Mouse (Mus musculus): ENCODE results near the gene Dmp1. TPM values are rescaled to one million over a fixed set of nuclear protein-coding genes. Genes with fewer than 3 reads are reported as not detected.

The Dmp1 gene
- polyA plus RNA-seq (2015; fragmentation: Nextera tagmentation; extraction: Ambion mirVana): 0.52 and 0.74 TPM in 2 replicates

DNA sequence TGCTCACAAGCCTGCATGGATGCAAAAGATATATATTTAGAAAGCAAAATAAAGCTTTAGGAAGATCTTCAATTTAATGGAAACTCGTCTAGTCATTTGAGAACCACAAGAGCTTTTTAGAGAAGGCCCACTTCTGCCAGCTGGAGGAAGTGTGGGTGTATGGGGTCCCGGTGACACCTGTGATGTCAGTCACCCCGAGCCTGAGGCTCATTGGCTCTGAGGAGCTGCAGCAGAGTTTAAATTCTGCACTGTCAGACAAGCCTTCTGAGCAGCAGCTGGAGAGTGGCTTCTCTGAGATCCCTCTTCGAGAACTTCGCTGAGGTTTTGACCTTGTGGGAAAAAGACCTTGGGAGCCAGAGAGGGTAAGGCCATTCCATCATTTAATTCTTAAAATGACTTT lies at the start of gene Dmp1:
Gene Dmp1 (plus strand): TSS at position 263 of the 400 bp plus-strand sequence.
- no peak within 1 kb of the TSS for H3K9ac ChIP-seq
- H3K9me3 ChIP-seq: no peaks in the 10 kb centered on the region
- 0 out of 2 replicates have a peak, but pooled peaks cover 3% of the 10 kb centered on the region for H3K4me1 ChIP-seq
- no peak within 1 kb of the TSS for H3K4me3 ChIP-seq
- H3K4me2 ChIP-seq: no peak within 1 kb of the TSS
- no peaks in the 10 kb centered on the region for H3K36me3 ChIP-seq
- no peaks in the 10 kb centered on the region for H3K27me3 ChIP-seq
- WGBS: 53% methylated on average over 5 of the region's 5 CpGs
- H3K27ac ChIP-seq: no peak within 1 kb of the TSS
- no peak for ATAC-seq (ENCODE audit: borderline replicate concordance, extremely low read depth, low FRiP score, low TSS enrichment)

DNA sequence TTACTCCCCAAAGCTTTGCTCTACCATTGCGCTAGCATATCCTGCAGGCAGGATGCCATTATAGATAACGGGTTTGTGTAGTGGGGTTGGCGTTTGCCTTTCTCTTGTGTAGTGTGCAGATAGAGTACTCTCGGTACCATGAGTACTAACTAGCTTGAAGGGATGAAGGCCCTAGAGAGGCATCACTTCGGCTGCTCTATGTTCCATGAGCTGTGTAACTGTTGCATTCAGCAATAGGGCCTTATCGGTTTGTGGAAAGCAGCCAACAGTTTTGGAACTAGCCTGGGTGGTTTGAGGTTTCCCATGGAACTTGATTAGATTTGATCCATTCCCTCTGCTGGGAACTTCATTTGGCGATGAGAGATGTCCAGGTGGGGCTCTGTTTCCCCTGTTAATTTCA lies 44.7 kb upstream of the Dmp1 start:
- 88% methylated on average over 7 of the region's 7 CpGs for WGBS
- peaks cover 12% of the 10 kb centered on the region; the same call in 1 of the 2 replicates for H3K4me1 ChIP-seq
- no peaks in the 10 kb centered on the region for H3K36me3 ChIP-seq
- no peaks in the 10 kb centered on the region for H3K9me3 ChIP-seq
- H3K27me3 ChIP-seq: no peaks in the 10 kb centered on the region
- no peak overlapping the region for H3K27ac ChIP-seq
- H3K4me2 ChIP-seq: no peak overlapping the region
- no peak overlapping the region for H3K4me3 ChIP-seq
- H3K9ac ChIP-seq: no peak overlapping the region
- no peak for ATAC-seq (ENCODE audit: borderline replicate concordance, extremely low read depth, low FRiP score, low TSS enrichment)

DNA sequence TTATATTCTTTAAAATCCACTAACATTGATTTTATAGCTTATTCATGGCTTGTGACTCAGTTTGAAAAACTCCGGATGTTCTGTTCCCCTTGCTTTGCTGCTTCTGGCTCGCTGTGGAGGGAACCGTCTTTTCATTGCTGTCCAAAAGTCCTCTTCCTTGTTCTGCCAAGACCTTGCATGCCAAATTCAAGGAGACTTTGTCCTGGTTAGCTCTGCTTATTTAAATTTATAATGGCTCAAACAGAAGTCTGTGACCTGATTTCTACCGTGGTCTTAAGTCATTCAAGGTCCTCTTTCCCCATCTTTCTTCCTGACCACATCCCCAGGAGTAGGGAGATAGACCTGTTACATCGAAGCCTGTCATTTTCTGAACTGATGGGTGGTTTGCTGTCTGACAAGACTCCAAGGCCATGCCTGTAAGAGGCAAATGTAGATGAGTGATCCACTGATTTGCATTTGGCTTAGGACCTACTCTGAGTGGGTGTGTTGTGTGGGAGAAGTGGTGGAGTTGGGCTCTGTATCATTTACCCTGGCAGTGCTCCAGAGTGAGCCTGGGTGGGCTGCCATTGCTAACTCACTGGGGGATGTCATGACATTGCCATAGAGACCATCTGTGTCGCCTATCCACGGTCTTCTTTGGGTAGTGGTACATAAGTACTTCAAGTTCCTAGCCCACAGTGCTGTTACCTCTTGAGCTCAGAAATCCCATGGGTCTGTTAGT lies 43.9 kb upstream of the Dmp1 start:
- no peak for ATAC-seq (ENCODE audit: borderline replicate concordance, extremely low read depth, low FRiP score, low TSS enrichment)
- no peaks in the 10 kb centered on the region for H3K27me3 ChIP-seq

DNA sequence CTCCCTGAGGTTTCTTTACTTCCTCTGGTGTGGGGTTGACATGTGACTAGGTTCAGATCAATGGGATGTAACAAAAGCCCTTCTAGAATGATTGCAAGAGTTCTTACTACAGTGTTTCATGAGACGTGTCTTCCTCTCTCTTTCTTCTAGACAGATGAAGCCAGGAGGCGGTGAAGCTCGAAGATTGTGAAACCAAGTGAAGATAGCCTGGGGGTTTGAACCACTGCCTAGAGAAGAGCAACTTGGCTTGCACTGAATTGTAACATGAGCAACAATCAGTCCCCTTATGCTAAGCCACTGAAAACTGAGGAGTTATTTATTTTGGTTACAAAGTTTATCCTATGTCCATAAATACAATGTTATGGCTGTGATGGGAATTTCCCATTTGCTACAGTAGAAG lies 41.8 kb upstream of the Dmp1 start:
- peak overlapping the region; percentile 39; the same call in 1 of the 2 replicates for H3K27ac ChIP-seq
- H3K27me3 ChIP-seq: no peaks in the 10 kb centered on the region
- H3K9me3 ChIP-seq: no peaks in the 10 kb centered on the region
- ATAC-seq (ENCODE audit: borderline replicate concordance, extremely low read depth, low FRiP score, low TSS enrichment): no peak
- peaks cover 12% of the 10 kb centered on the region; the same call in 1 of the 2 replicates for H3K4me1 ChIP-seq
- no peaks in the 10 kb centered on the region for H3K36me3 ChIP-seq
- no peak overlapping the region for H3K9ac ChIP-seq
- no peak overlapping the region for H3K4me2 ChIP-seq
- 57% methylated on average over 3 of the region's 3 CpGs for WGBS
- H3K4me3 ChIP-seq: no peak overlapping the region

More for the DNA sequence above, 43.9 kb upstream of the Dmp1 start:
- Histone ChIP-seq H3K4me3 (no peak overlapping the region), H3K9me3 (no peaks in the 10 kb centered on the region), H3K4me2 (no peak overlapping the region), H3K9ac (no peak overlapping the region), H3K36me3 (no peaks in the 10 kb centered on the region), H3K4me1 (peaks cover 12% of the 10 kb centered on the region; the same call in 1 of the 2 replicates), H3K27ac (no peak overlapping the region)
- 71% methylated on average over 7 of the region's 7 CpGs for WGBS

DNA sequence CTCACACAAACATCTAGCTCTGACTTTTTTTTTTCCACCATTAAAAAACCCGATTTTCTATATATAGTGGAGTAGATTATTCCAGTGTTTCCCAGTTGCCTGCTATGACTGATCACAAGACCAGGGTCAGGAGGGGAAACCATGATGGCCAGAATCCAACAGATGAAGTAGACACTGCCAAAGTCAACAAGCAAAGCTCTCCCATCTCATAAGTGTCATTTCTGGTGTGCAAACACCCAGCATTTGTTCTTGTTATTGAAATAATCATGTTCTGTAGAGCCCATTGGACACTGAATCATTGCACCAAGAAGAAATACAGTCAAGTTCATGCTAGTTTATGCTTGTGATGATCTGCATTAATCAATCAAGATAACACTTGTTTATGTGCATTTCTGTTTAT lies 41.0 kb upstream of the Dmp1 start:
- 36% methylated on average over 1 of the region's 1 CpGs for WGBS
- no peaks in the 10 kb centered on the region for H3K36me3 ChIP-seq
- H3K27ac ChIP-seq: no peak overlapping the region
- no peaks in the 10 kb centered on the region for H3K9me3 ChIP-seq
- ATAC-seq (ENCODE audit: borderline replicate concordance, extremely low read depth, low FRiP score, low TSS enrichment): peak; percentile 89; the same call in 1 of the 2 replicates
- no peaks in the 10 kb centered on the region for H3K27me3 ChIP-seq
- no peak overlapping the region for H3K9ac ChIP-seq
- peaks cover 12% of the 10 kb centered on the region; the same call in 1 of the 2 replicates for H3K4me1 ChIP-seq
- no peak overlapping the region for H3K4me3 ChIP-seq
- H3K4me2 ChIP-seq: no peak overlapping the region

DNA sequence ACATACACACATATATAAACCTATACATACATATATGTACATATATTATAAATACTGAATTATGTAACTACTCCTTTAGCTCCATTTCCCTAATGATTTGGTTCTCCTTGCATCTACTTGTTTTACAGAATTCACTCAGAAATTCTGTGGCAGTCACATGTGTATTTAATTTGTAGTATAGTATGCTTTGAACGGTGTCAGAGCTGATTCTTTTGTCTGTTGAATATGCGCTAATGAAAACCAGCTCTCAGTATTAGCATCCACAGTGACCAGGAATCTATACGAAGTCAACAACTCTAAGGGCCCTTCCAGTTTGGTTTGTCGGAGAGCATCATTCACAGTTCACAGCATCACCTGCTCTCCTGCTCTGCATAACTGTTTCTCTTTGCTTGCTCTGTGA lies 38.9 kb upstream of the Dmp1 start:
- 78% methylated on average over 4 of the region's 4 CpGs for WGBS
- Histone ChIP-seq H3K4me2 (no peak overlapping the region), H3K9me3 (no peaks in the 10 kb centered on the region), H3K27ac (no peak overlapping the region), H3K4me3 (no peak overlapping the region), H3K36me3 (no peaks in the 10 kb centered on the region), H3K4me1 (peaks cover 9% of the 10 kb centered on the region; the same call in 1 of the 2 replicates), H3K9ac (no peak overlapping the region), H3K27me3 (no peaks in the 10 kb centered on the region)
- no peak for ATAC-seq (ENCODE audit: borderline replicate concordance, extremely low read depth, low FRiP score, low TSS enrichment)

DNA sequence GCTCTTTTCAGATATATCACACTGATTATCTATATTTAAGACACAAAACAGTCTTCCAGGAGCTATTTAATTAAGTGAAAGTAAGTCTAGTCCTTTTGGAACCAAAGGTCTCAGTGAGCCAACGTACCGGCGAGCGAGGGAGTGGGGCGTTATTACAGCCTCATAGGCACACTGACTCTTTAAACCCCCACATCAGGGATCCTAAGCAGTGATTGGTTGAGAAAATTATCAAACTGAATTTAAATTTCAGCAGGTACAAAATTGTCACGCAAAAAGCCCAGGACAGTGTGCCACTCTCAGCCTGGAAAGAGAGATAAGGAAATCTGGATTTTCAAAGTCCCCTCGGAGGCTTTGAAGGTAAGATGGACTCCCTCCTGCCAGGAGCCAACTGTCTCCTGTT lies 32.0 kb upstream of the Dmp1 start, which contains the start of gene Dspp:
Gene Dspp (plus strand): TSS at position 301 of the 400 bp plus-strand sequence.
- 77% methylated on average over 7 of the region's 7 CpGs for WGBS
- Histone ChIP-seq H3K9me3 (no peaks in the 10 kb centered on the region), H3K4me3 (no peak within 1 kb of the TSS), H3K27me3 (no peaks in the 10 kb centered on the region), H3K4me1 (no peaks in the 10 kb centered on the region), H3K4me2 (no peak within 1 kb of the TSS), H3K27ac (no peak within 1 kb of the TSS), H3K9ac (no peak within 1 kb of the TSS), H3K36me3 (no peaks in the 10 kb centered on the region)
- ATAC-seq (ENCODE audit: borderline replicate concordance, extremely low read depth, low FRiP score, low TSS enrichment): no peak

DNA sequence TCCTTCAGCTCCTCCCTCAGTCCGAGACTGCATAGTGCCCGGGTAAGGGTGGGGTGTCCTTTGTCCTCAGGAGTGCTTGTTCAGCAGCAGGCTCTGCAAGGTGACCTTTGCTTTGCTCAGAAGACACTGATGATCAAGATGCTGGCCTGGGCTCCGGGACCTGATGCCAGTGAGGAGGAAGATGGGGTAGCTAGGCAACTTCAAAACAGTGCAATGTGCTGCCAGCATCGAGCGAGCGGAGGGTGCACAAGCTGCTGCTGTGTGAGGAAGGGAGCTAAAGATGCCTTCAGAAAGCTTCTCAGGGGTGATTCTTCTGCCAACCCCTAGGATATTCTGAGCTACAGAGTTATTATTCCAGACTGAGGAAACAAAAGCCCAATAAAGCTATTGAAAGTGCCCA lies 29.3 kb upstream of the Dmp1 start:
- Histone ChIP-seq H3K9me3 (no peaks in the 10 kb centered on the region), H3K27ac (no peak overlapping the region), H3K36me3 (no peaks in the 10 kb centered on the region), H3K4me2 (no peak overlapping the region), H3K27me3 (no peaks in the 10 kb centered on the region), H3K4me1 (no peaks in the 10 kb centered on the region), H3K9ac (no peak overlapping the region), H3K4me3 (no peak overlapping the region)
- 69% methylated on average over 6 of the region's 6 CpGs for WGBS
- ATAC-seq (ENCODE audit: borderline replicate concordance, extremely low read depth, low FRiP score, low TSS enrichment): no peak

DNA sequence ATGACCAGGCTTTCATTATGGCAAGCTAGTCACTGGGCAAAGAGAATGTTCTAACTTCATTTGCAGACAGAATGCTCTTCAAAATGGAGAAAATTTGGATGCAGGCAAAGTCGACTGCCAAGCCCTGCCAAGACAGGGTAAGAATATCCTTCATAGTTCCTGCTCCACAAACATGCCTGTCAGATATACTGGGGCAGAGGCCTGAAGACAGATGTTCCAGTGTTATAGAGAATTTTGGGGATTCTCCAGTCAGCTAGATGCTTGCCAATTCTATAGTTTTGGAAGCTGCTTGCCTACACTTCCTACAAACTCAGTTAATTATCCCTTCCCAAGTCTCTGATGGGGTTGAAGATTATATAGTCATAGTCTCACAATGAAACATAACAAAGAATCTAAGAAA lies 18.7 kb upstream of the Dmp1 start:
- Histone ChIP-seq H3K27ac (no peak overlapping the region), H3K4me1 (no peaks in the 10 kb centered on the region), H3K27me3 (no peaks in the 10 kb centered on the region), H3K9ac (no peak overlapping the region), H3K9me3 (no peaks in the 10 kb centered on the region), H3K4me2 (no peak overlapping the region), H3K36me3 (no peaks in the 10 kb centered on the region), H3K4me3 (no peak overlapping the region)
- WGBS: 73% methylated on average over 1 of the region's 1 CpGs
- ATAC-seq (ENCODE audit: borderline replicate concordance, extremely low read depth, low FRiP score, low TSS enrichment): no peak

DNA sequence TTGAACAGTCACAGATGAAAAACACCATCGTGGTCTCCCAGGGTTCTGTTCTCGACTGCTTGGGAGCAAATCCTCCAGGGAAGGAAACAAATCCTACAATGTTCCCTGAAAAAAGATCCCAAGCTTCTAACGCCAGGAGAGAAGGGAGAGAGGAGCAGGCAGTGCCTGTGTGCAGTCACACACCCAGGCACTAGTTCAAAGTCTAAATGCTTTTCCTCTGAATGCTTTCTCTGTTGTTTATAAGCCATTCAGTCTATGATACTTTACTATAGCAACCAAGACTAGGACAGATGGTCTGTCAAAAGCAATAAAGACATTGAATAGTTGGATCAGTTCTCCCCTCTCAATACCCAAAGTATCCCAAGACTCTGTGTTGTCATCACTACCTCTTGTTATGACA lies 15.1 kb upstream of the Dmp1 start:
- H3K4me1 ChIP-seq: no peaks in the 10 kb centered on the region
- no peaks in the 10 kb centered on the region for H3K9me3 ChIP-seq
- no peak overlapping the region for H3K9ac ChIP-seq
- no peak for ATAC-seq (ENCODE audit: borderline replicate concordance, extremely low read depth, low FRiP score, low TSS enrichment)
- no peak overlapping the region for H3K4me3 ChIP-seq
- no peaks in the 10 kb centered on the region for H3K27me3 ChIP-seq
- 71% methylated on average over 3 of the region's 3 CpGs for WGBS
- no peak overlapping the region for H3K27ac ChIP-seq
- H3K4me2 ChIP-seq: no peak overlapping the region
- H3K36me3 ChIP-seq: no peaks in the 10 kb centered on the region

DNA sequence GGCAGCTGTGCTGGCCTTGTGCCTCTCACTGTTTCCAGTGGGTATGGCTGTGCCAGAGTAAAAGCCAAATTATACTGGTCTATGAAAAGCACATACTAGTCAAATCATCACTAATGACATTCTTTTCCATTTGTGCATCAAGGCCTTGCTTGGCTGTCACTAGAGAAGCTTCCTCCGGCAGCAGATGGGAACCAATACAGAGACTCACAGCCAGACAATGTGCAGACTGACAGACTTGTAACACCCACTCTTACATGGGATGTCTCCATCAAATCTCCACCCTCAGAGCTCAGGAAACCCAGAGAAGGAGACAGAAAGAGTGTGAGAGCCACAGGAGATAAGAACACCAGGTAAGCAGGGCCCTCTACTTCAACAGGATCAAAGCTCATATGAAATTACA lies 7.3 kb upstream of the Dmp1 start:
- Histone ChIP-seq H3K4me3 (no peak overlapping the region), H3K4me1 (no peaks in the 10 kb centered on the region), H3K36me3 (no peaks in the 10 kb centered on the region), H3K9me3 (no peaks in the 10 kb centered on the region), H3K9ac (no peak overlapping the region), H3K27ac (no peak overlapping the region), H3K4me2 (no peak overlapping the region), H3K27me3 (no peaks in the 10 kb centered on the region)
- WGBS: 86% methylated on average over 1 of the region's 1 CpGs
- no peak for ATAC-seq (ENCODE audit: borderline replicate concordance, extremely low read depth, low FRiP score, low TSS enrichment)

DNA sequence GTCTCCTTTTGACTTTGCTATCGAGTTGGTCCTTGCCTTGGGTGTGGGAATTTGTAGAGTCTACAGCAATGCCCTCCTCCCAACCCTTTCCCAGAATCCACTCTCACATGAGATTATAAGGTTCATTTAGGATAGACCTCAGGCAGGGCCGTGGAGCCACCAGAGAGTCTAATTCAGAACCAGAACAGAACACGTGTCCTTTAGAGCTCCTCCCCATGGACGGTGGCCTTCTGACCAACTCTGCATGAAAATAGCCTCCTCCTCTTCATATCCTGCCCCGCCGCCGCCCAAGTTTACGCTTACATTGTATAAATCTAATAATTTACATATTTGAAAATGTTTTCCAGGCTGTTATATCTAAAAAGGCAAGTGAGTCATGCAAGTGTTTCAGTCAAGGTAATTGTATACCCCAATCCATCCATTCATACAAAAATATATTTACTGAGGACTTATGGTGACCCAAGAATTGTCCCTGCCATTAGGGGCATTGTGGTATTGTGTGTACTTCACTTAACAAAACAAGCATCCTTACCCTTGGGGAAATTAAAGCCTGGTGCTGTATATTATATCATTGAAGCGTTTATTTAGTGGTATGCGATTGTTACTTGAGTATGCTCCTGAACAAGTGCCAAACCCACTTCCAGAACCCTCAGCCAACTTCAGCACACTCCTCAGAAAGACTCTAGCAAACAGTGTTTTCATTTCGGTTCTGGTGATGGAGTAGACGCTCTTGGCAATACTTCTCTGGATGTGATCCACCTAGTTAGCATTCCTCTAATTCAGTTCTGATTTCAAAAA lies 1.1 kb upstream of the Dmp1 start:
- no peaks in the 10 kb centered on the region for H3K9me3 ChIP-seq
- no peaks in the 10 kb centered on the region for H3K36me3 ChIP-seq
- no peak overlapping the region for H3K9ac ChIP-seq
- no peak overlapping the region for H3K27ac ChIP-seq
- no peaks in the 10 kb centered on the region for H3K27me3 ChIP-seq
- 80% methylated on average over 12 of the region's 12 CpGs for WGBS
- H3K4me1 ChIP-seq: 0 out of 2 replicates have a peak, but pooled peaks cover 3% of the 10 kb centered on the region
- ATAC-seq (ENCODE audit: borderline replicate concordance, extremely low read depth, low FRiP score, low TSS enrichment): no peak
- H3K4me3 ChIP-seq: no peak overlapping the region
- H3K4me2 ChIP-seq: no peak overlapping the region
